Mouse (Mus musculus): ENCODE data around the gene A030005L19Rik. TPM values are rescaled to one million over a fixed set of nuclear protein-coding genes. Genes with fewer than 3 reads are reported as not detected.
"Not testable (repeated sequence)": the region's sequence is repeated elsewhere in the genome, so short reads cannot be mapped to it uniquely, and the experiment has no call there.

Gene A030005L19Rik
- polyA plus RNA-seq, 1 experiment from 2014 or later, result 0.58 TPM

GRCm38 (mm10) chr1:82924650-82925049 lies 11.5 kb downstream of the A030005L19Rik start, which contains the start of gene A030014E15Rik:
Gene A030014E15Rik, plus strand, starts transcription at chr1:82924917.
- DNase-seq (ENCODE audit: low spot score), result peak; percentile 8

GRCm38 (mm10) chr1:82930558-82930957 lies 17.4 kb downstream of the A030005L19Rik start:
- not testable (repeated sequence) for H3K4me2 ChIP-seq (ENCODE audit: low read depth, low read length); H3K27me3 ChIP-seq (replicated peaks; ENCODE audit: control insufficient read depth, insufficient read depth, low read length); H3K9me3 ChIP-seq (ENCODE audit: control insufficient read depth, low read length); H3K9ac ChIP-seq (ENCODE audit: low read depth, low read length); H3K4me3 ChIP-seq (ENCODE audit: low read depth, low read length); H3K27ac ChIP-seq (replicated peaks; ENCODE audit: low read depth, low read length); H3K4me1 ChIP-seq (ENCODE audit: control insufficient read depth, insufficient read depth, low read length); H3K36me3 ChIP-seq (ENCODE audit: control insufficient read depth, insufficient read depth, low read length); DNase-seq (ENCODE audit: low spot score); ATAC-seq (ENCODE audit: low read depth)
- WGBS, result 75% methylated on average over 1 of the region's 3 CpGs

More at GRCm38 (mm10) chr1:82924650-82925049, 11.5 kb downstream of the A030005L19Rik start, which contains the start of gene A030014E15Rik:
- Histone ChIP-seq H3K4me3 (ENCODE audit: low read depth, low read length) (no peak within 1 kb of the TSS), H3K4me1 (ENCODE audit: control insufficient read depth, insufficient read depth, low read length) (no peaks in the 10 kb centered on the region), H3K9ac (ENCODE audit: low read depth, low read length) (no peak within 1 kb of the TSS), H3K4me2 (ENCODE audit: low read depth, low read length) (no peak within 1 kb of the TSS), H3K27me3 (replicated peaks; ENCODE audit: control insufficient read depth, insufficient read depth, low read length) (no peaks in the 10 kb centered on the region), H3K36me3 (ENCODE audit: control insufficient read depth, insufficient read depth, low read length) (no peaks in the 10 kb centered on the region), H3K27ac (replicated peaks; ENCODE audit: low read depth, low read length) (no peak within 1 kb of the TSS), H3K9me3 (ENCODE audit: control insufficient read depth, low read length) (no peaks in the 10 kb centered on the region)
- 78% methylated on average over 6 of the region's 6 CpGs for WGBS
- no peak for ATAC-seq (ENCODE audit: low read depth)

- no CpG with 5 or more reads among the region's 6 CpGs for WGBS
Measured at GRCm38 (mm10) chr1:82931326-82931725, 18.2 kb downstream of the A030005L19Rik start, which contains the start of gene Gm6217. Gene Gm6217, minus strand, starts transcription at chr1:82931399.

GRCm38 (mm10) chr1:82938666-82939065 lies 25.5 kb downstream of the A030005L19Rik start:
- whole genome bisulfite sequencing, result 96% methylated on average over 5 of the region's 5 CpGs
- no peak overlapping the region for H3K4me3 ChIP-seq (ENCODE audit: low read depth, low read length)
- no peak for ATAC-seq (ENCODE audit: low read depth)

More at GRCm38 (mm10) chr1:82931326-82931725, 18.2 kb downstream of the A030005L19Rik start, which contains the start of gene Gm6217:
- H3K4me1 ChIP-seq (ENCODE audit: control insufficient read depth, insufficient read depth, low read length); H3K27me3 ChIP-seq (replicated peaks; ENCODE audit: control insufficient read depth, insufficient read depth, low read length); H3K36me3 ChIP-seq (ENCODE audit: control insufficient read depth, insufficient read depth, low read length); ATAC-seq (ENCODE audit: low read depth); H3K27ac ChIP-seq (replicated peaks; ENCODE audit: low read depth, low read length); H3K9me3 ChIP-seq (ENCODE audit: control insufficient read depth, low read length); H3K4me2 ChIP-seq (ENCODE audit: low read depth, low read length); DNase-seq (ENCODE audit: low spot score); H3K4me3 ChIP-seq (ENCODE audit: low read depth, low read length); H3K9ac ChIP-seq (ENCODE audit: low read depth, low read length): not testable (repeated sequence)

GRCm38 (mm10) chr1:82942505-82942904 lies 29.4 kb downstream of the A030005L19Rik start:
- H3K4me3 ChIP-seq (ENCODE audit: low read depth, low read length); H3K4me2 ChIP-seq (ENCODE audit: low read depth, low read length); H3K4me1 ChIP-seq (ENCODE audit: control insufficient read depth, insufficient read depth, low read length); ATAC-seq (ENCODE audit: low read depth); H3K27ac ChIP-seq (replicated peaks; ENCODE audit: low read depth, low read length); H3K27me3 ChIP-seq (replicated peaks; ENCODE audit: control insufficient read depth, insufficient read depth, low read length); H3K9ac ChIP-seq (ENCODE audit: low read depth, low read length); H3K36me3 ChIP-seq (ENCODE audit: control insufficient read depth, insufficient read depth, low read length); DNase-seq (ENCODE audit: low spot score); H3K9me3 ChIP-seq (ENCODE audit: control insufficient read depth, low read length): not testable (repeated sequence)
- WGBS, result 83% methylated on average over 1 of the region's 2 CpGs

More at GRCm38 (mm10) chr1:82938666-82939065, 25.5 kb downstream of the A030005L19Rik start:
- no peak for DNase-seq (ENCODE audit: low spot score)
- H3K27me3 ChIP-seq (replicated peaks; ENCODE audit: control insufficient read depth, insufficient read depth, low read length), result no peaks in the 10 kb centered on the region
- H3K9ac ChIP-seq (ENCODE audit: low read depth, low read length), result no peak overlapping the region
- H3K4me2 ChIP-seq (ENCODE audit: low read depth, low read length), result no peak overlapping the region
- no peaks in the 10 kb centered on the region for H3K36me3 ChIP-seq (ENCODE audit: control insufficient read depth, insufficient read depth, low read length)
- H3K27ac ChIP-seq (replicated peaks; ENCODE audit: low read depth, low read length), result no peak overlapping the region
- 0 out of 2 replicates have a peak, but pooled peaks cover 6% of the 10 kb centered on the region for H3K9me3 ChIP-seq (ENCODE audit: control insufficient read depth, low read length)
- no peaks in the 10 kb centered on the region for H3K4me1 ChIP-seq (ENCODE audit: control insufficient read depth, insufficient read depth, low read length)

- H3K4me1 ChIP-seq (ENCODE audit: control insufficient read depth, insufficient read depth, low read length); H3K36me3 ChIP-seq (ENCODE audit: control insufficient read depth, insufficient read depth, low read length); ATAC-seq (ENCODE audit: low read depth); H3K4me2 ChIP-seq (ENCODE audit: low read depth, low read length); H3K9ac ChIP-seq (ENCODE audit: low read depth, low read length); H3K27ac ChIP-seq (replicated peaks; ENCODE audit: low read depth, low read length); H3K4me3 ChIP-seq (ENCODE audit: low read depth, low read length); DNase-seq (ENCODE audit: low spot score); H3K27me3 ChIP-seq (replicated peaks; ENCODE audit: control insufficient read depth, insufficient read depth, low read length); H3K9me3 ChIP-seq (ENCODE audit: control insufficient read depth, low read length): not testable (repeated sequence)
- WGBS, result no CpG with 5 or more reads among the region's 6 CpGs
Measured at GRCm38 (mm10) chr1:82943295-82943694, 30.2 kb downstream of the A030005L19Rik start, which contains the start of gene A030003K21Rik. Gene A030003K21Rik, minus strand, starts transcription at chr1:82943388.

- not testable (repeated sequence) for ATAC-seq (ENCODE audit: low read depth); H3K27me3 ChIP-seq (replicated peaks; ENCODE audit: control insufficient read depth, insufficient read depth, low read length); H3K4me1 ChIP-seq (ENCODE audit: control insufficient read depth, insufficient read depth, low read length); H3K36me3 ChIP-seq (ENCODE audit: control insufficient read depth, insufficient read depth, low read length); H3K9me3 ChIP-seq (ENCODE audit: control insufficient read depth, low read length); H3K4me3 ChIP-seq (ENCODE audit: low read depth, low read length); DNase-seq (ENCODE audit: low spot score); H3K9ac ChIP-seq (ENCODE audit: low read depth, low read length); H3K4me2 ChIP-seq (ENCODE audit: low read depth, low read length); H3K27ac ChIP-seq (replicated peaks; ENCODE audit: low read depth, low read length)
- 100% methylated on average over 1 of the region's 2 CpGs for WGBS
Measured at GRCm38 (mm10) chr1:82946029-82946428, 32.9 kb downstream of the A030005L19Rik start.

GRCm38 (mm10) chr1:82948601-82949000 lies 35.5 kb downstream of the A030005L19Rik start:
- no peak overlapping the region for H3K27ac ChIP-seq (replicated peaks; ENCODE audit: low read depth, low read length)
- no peak for ATAC-seq (ENCODE audit: low read depth)
- H3K9me3 ChIP-seq (ENCODE audit: control insufficient read depth, low read length), result no peaks in the 10 kb centered on the region
- no peak for DNase-seq (ENCODE audit: low spot score)
- no peaks in the 10 kb centered on the region for H3K4me1 ChIP-seq (ENCODE audit: control insufficient read depth, insufficient read depth, low read length)
- no peak overlapping the region for H3K9ac ChIP-seq (ENCODE audit: low read depth, low read length)
- no peaks in the 10 kb centered on the region for H3K36me3 ChIP-seq (ENCODE audit: control insufficient read depth, insufficient read depth, low read length)
- H3K4me3 ChIP-seq (ENCODE audit: low read depth, low read length), result no peak overlapping the region
- 86% methylated on average over 2 of the region's 2 CpGs for WGBS
- H3K27me3 ChIP-seq (replicated peaks; ENCODE audit: control insufficient read depth, insufficient read depth, low read length), result no peaks in the 10 kb centered on the region
- no peak overlapping the region for H3K4me2 ChIP-seq (ENCODE audit: low read depth, low read length)

- not testable (repeated sequence) for H3K27ac ChIP-seq (replicated peaks; ENCODE audit: low read depth, low read length); DNase-seq (ENCODE audit: low spot score); ATAC-seq (ENCODE audit: low read depth); H3K36me3 ChIP-seq (ENCODE audit: control insufficient read depth, insufficient read depth, low read length); H3K4me1 ChIP-seq (ENCODE audit: control insufficient read depth, insufficient read depth, low read length); H3K9ac ChIP-seq (ENCODE audit: low read depth, low read length); H3K4me3 ChIP-seq (ENCODE audit: low read depth, low read length); H3K27me3 ChIP-seq (replicated peaks; ENCODE audit: control insufficient read depth, insufficient read depth, low read length); H3K4me2 ChIP-seq (ENCODE audit: low read depth, low read length); H3K9me3 ChIP-seq (ENCODE audit: control insufficient read depth, low read length)
Measured at GRCm38 (mm10) chr1:82955913-82956312, 42.8 kb downstream of the A030005L19Rik start, which contains the start of gene Gm7544. Gene Gm7544, minus strand, starts transcription at chr1:82956013.

Measured in embryonic facial prominence, embryonic 14.5 days (tissue).